16 mouse cellular contexts compared by ENCODE assay signal in the genomic region with DNA sequence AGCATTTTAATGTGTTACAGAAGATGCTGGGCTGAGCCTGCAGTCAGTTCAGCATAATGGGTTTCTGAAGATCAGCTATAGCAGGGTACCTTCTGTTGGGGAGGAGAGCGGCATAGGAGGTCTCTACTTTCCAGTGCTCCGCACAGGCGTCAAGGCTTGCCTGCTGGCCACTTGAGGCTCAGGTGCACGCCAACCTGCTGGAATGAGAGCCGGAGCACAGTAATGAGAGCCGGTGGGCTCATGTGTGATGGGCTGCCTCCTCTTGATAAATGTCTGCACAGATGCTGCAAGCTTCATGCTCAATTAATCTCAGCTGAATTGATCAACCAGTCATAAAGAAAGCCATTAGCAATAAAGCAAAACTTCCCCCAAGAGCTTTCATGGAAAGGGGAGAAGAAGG.
DNase-seq lines count a peak whose midpoint lies in the region; ATAC-seq and TF ChIP-seq lines count a peak whose summit lies in the region.
"Had no signal": no experiment of that assay in that cellular context is flagged by ENCODE, and none has a peak within 500 bp of the region (broad histone marks: within the 10 kb centered on the region; RNA-seq: fewer than 3 reads in every experiment).

No protein-coding gene starts in this region.

- ATAC-seq in hindbrain, embryonic 12.5 days (ENCODE audit: low FRiP score) = peak; percentile 93
- no peak for ATAC-seq in midbrain, postnatal 0 days (ENCODE audit: low FRiP score)
- ATAC-seq: forebrain, embryonic 15.5 days; liver, postnatal 0 days had no signal

- H3K4me3 ChIP-seq in hindbrain, embryonic 12.5 days = no peak overlapping the region
- no peak overlapping the region for H3K4me3 ChIP-seq in midbrain, postnatal 0 days (ENCODE audit: low read depth, low read length)
- H3K4me3 ChIP-seq: forebrain, embryonic 15.5 days; limb, embryonic 15.5 days had no signal

- no peak overlapping the region for H3K9ac ChIP-seq in hindbrain, embryonic 12.5 days
- H3K9ac ChIP-seq in midbrain, postnatal 0 days (replicated peaks; ENCODE audit: low read length, poor library complexity, severe bottlenecking) = no peak overlapping the region
- H3K9ac ChIP-seq: forebrain, embryonic 15.5 days; limb, embryonic 15.5 days; liver, postnatal 0 days had no signal

- H3K27me3 ChIP-seq in hindbrain, embryonic 12.5 days = peaks cover 3% of the 10 kb centered on the region
- no peaks in the 10 kb centered on the region for H3K27me3 ChIP-seq in midbrain, postnatal 0 days (ENCODE audit: insufficient read depth, low read length)
- H3K27me3 ChIP-seq: forebrain, embryonic 15.5 days had no signal

- WGBS in hindbrain, embryonic 12.5 days = 54% methylated on average over 6 of the region's 6 CpGs
- WGBS in midbrain, postnatal 0 days = 67% methylated on average over 6 of the region's 6 CpGs

- no peak for TF ChIP-seq CTCF in brain, embryonic 14.5 days (IDR thresholded peaks at IDR 0.05; ENCODE audit: borderline replicate concordance, extremely low read depth, insufficient read depth, insufficient read length)
- no peak for TF ChIP-seq CTCF in midbrain, postnatal 0 days (IDR thresholded peaks at IDR 0.05)

- TF ChIP-seq POLR2A in brain, embryonic 14.5 days (IDR thresholded peaks at IDR 0.05; ENCODE audit: borderline replicate concordance, extremely low read depth, insufficient read depth, insufficient read length, poor library complexity, severe bottlenecking) = no peak

- no peak overlapping the region for H3K27ac ChIP-seq in hindbrain, embryonic 12.5 days
- no peak overlapping the region for H3K27ac ChIP-seq in midbrain, postnatal 0 days (ENCODE audit: low read depth, low read length)
- H3K27ac ChIP-seq: forebrain, embryonic 15.5 days; limb, embryonic 15.5 days had no signal

- no peak overlapping the region for H3K4me2 ChIP-seq in hindbrain, embryonic 12.5 days (replicated peaks)
- H3K4me2 ChIP-seq in midbrain, postnatal 0 days (ENCODE audit: low read depth, low read length, poor library complexity, severe bottlenecking) = no peak overlapping the region
- H3K4me2 ChIP-seq: forebrain, embryonic 15.5 days; limb, embryonic 15.5 days had no signal

- H3K4me1 ChIP-seq in hindbrain, embryonic 12.5 days = peaks cover 6% of the 10 kb centered on the region; the same call in 1 of the 2 replicates
- no peaks in the 10 kb centered on the region; the same call in 1 of the 2 replicates for H3K4me1 ChIP-seq in midbrain, postnatal 0 days (ENCODE audit: insufficient read depth, low read length)
- H3K4me1 ChIP-seq: limb, embryonic 15.5 days had no signal

- no peaks in the 10 kb centered on the region for H3K36me3 ChIP-seq in hindbrain, embryonic 12.5 days
- H3K36me3 ChIP-seq in midbrain, postnatal 0 days (ENCODE audit: insufficient read depth, low read length) = no peaks in the 10 kb centered on the region
- H3K36me3 ChIP-seq: forebrain, embryonic 15.5 days; limb, embryonic 15.5 days had no signal

- H3K9me3 ChIP-seq in hindbrain, embryonic 12.5 days (replicated peaks) = no peaks in the 10 kb centered on the region; the same call in 1 of the 2 replicates
- no peaks in the 10 kb centered on the region for H3K9me3 ChIP-seq in midbrain, postnatal 0 days (ENCODE audit: low read length)
- H3K9me3 ChIP-seq: forebrain, embryonic 15.5 days; limb, embryonic 15.5 days had no signal

- peak; percentile 71 for DNase-seq in heart, adult 11 months
- DNase-seq in heart, adult 8-10 months (ENCODE audit: low spot score) = no peak
- DNase-seq in brain, embryonic 14.5 days (ENCODE audit: low read depth) = peak; percentile 69
- DNase-seq in midbrain, postnatal 0 days (ENCODE audit: low spot score) = peak; percentile 58
- DNase-seq in frontal cortex, postnatal 36 days (ENCODE audit: low spot score in 2 of 2) = no peak
- no peak for DNase-seq in kidney, adult 11 months
- DNase-seq in kidney, adult 9 months = no peak
- DNase-seq: adrenal gland, postnatal 10 days; B cell, adult 2 months; cerebellum, adult 11-12 months; liver, postnatal 0 days; lung, postnatal 36 days; right cerebral cortex, postnatal 14 days had no signal

Comparison
In these comparisons a context has a peak if more than half of its experiments do, and no peak if none do; other contexts are left out.
1. DNase-seq: peak in heart, adult 11 months (single experiment), brain, embryonic 14.5 days (single experiment) and midbrain, postnatal 0 days (single experiment); none in heart, adult 8-10 months (single experiment), frontal cortex, postnatal 36 days (0 of 2), kidney, adult 11 months (single experiment) and kidney, adult 9 months (single experiment).